Mouse (Mus musculus) megakaryocyte, embryonic 14.5 days (primary cell): ENCODE results near the gene Nrap.

ENCODE experiments used
- FLI1 ChIP-seq: IDR thresholded peaks from 2 replicates; pipeline ENCODE4 v1.6.1; 2012; ENCODE audit warnings: low read length, inconsistent platforms, mixed read lengths
- GATA1 ChIP-seq: IDR thresholded peaks from 3 replicates; pipeline ENCODE4 v1.6.1; 2012; ENCODE audit warnings: mixed read lengths, low read length, inconsistent platforms, borderline replicate concordance

GRCm38 (mm10) chr19:56349295-56349694 is 40.5 kb downstream of the Nrap start:
- TF ChIP-seq GATA1 (no peak), FLI1 (no peak)
